Mouse (Mus musculus): ENCODE data around the gene Hmgn5. TPM values are rescaled to one million over a fixed set of nuclear protein-coding genes. Genes with fewer than 3 reads are reported as not detected.

Gene Hmgn5
- 10 to 100 TPM; 15.4 to 15.7 TPM for polyA plus RNA-seq (2017; shearing (Covaris generic))

DNA sequence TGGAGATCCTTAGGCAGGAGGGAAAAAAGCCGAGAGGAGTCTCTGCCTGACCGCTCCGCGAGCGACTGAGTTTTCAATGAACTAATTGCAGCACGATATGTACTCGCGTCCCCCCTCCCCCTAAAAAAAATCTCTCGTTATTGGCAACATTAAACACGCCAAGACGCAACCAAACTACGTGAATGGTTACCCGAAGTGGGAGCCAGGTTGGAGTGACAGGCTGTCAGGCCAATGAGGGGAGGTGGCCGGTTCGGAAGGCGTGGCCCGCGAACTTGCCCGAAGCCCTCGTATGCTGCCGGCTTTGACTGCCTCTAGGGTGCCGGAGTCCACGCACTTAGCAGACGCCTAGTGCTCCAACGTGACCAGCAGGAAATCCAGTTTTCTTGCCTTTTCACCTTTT is at the start of gene Hmgn5:
Gene Hmgn5 (minus strand): TSS at position 122 of the 400 bp plus-strand sequence.

Other genes starting within 250 kb of the Hmgn5 start
- 1 to 10 TPM; 2.1 to 2.9 TPM for gene Brwd3, start 179.0 kb downstream of the Hmgn5 start, polyA plus RNA-seq (2017; shearing (Covaris generic))
- 100 to 1,000 TPM in 1 of 2 experiments, 10 to 100 TPM in 1; 79.3 to 180 TPM for gene Sh3bgrl, start 82.0 kb upstream of the Hmgn5 start, polyA plus RNA-seq (2017; shearing (Covaris generic))
- gene Gm6377, start 183.4 kb upstream of the Hmgn5 start, polyA plus RNA-seq (2017; shearing (Covaris generic)), result under 1 TPM; 0.10 to 0.14 TPM

All from activated CD4-positive, CD25-positive, alpha-beta regulatory T cell (primary cell).